Mouse (Mus musculus) bone marrow, adult 2 months (tissue): Measurements from ENCODE around the gene Tenm3.

Experiments used
- CTCF ChIP-seq: fragments of 200-500 bp; IDR thresholded peaks from 2 replicates; pipeline ENCODE4 v1.5.1; 2011; ENCODE audit warnings: low read length, control low read depth; ENCODE audit not compliant: control insufficient read depth, insufficient read depth
- POLR2A ChIP-seq: fragments of 200-500 bp; IDR thresholded peaks from 2 replicates; pipeline ENCODE4 v1.6.1; 2011; ENCODE audit warnings: low read depth, mild to moderate bottlenecking, control low read depth, low read length, borderline replicate concordance; ENCODE audit not compliant: control insufficient read depth

GRCm38 (mm10) chr8:48822291-48822690, 21.5 kb downstream of the Tenm3 start:
- TF ChIP-seq POLR2A, result no peak
- TF ChIP-seq CTCF, result no peak
